Mouse (Mus musculus): ENCODE measurements around the gene Rapgef1. TPM values are rescaled to one million over a fixed set of nuclear protein-coding genes. Genes with fewer than 3 reads are reported as not detected.

The Rapgef1 gene
- polyA plus RNA-seq, 1 experiment = 2.0 TPM

DNA sequence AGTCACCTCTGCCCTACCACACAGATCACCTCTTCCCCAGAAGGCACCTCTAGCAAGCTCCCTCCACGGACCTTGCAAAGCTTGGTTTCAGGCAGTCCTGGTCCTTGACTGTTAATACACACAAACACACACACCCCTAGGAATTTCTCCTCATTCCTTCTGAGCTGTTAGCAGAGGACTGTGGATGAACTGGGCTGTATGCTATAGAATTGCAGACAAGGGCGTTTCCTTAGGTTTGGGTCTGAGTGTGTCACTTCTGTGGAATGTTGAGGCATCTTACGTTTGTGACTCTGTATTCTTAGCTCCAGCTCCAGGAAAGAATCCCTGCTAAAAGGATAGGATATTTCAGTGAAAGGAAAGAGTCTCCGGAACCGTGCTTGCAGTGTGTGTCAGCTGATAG, 92.4 kb downstream of the Rapgef1 start:
- Histone ChIP-seq H3K4me1 (ENCODE audit: control insufficient read depth) (peaks cover 2% of the 10 kb centered on the region; the same call in 1 of the 2 replicates), H3K4me3 (replicated peaks) (no peak overlapping the region), H3K36me3 (ENCODE audit: control insufficient read depth) (peaks cover 87% of the 10 kb centered on the region), H3K9me3 (ENCODE audit: control insufficient read depth, low read length) (no peaks in the 10 kb centered on the region), H3K27me3 (ENCODE audit: control insufficient read depth) (no peaks in the 10 kb centered on the region)
- TF ChIP-seq GATA1 (IDR thresholded peaks at IDR 0.05; ENCODE audit: low read length) (no peak), TAL1 (IDR thresholded peaks at IDR 0.05; ENCODE audit: low read length) (no peak)

DNA sequence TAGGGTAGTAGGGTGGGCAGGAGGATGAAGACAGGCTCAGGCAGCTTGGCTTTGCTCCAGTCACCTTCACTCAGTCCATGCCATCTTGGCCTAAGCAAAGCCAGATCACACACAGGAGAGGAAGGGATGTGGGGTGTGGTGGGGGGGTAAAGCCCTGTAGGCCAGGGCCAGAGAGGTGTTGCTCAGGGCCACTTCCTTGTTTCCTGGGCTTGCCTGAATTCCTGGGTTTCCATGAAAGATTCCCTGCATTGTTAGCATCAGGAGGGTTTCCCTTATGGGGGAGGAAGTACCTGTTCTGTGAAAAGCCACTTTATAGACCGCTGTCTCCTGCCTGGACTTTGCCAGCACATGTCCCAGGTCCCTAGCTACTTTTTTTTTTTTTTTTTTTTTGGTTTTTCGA, 94.0 kb downstream of the Rapgef1 start:
- Histone ChIP-seq H3K4me3 (replicated peaks) (no peak overlapping the region), H3K9me3 (ENCODE audit: control insufficient read depth, low read length) (no peaks in the 10 kb centered on the region), H3K4me1 (ENCODE audit: control insufficient read depth) (peaks cover 2% of the 10 kb centered on the region; the same call in 1 of the 2 replicates), H3K27me3 (ENCODE audit: control insufficient read depth) (no peaks in the 10 kb centered on the region), H3K36me3 (ENCODE audit: control insufficient read depth) (peaks cover 81% of the 10 kb centered on the region)
- no peak for TF ChIP-seq GATA1 (IDR thresholded peaks at IDR 0.05; ENCODE audit: low read length)
- TF ChIP-seq TAL1 (IDR thresholded peaks at IDR 0.05; ENCODE audit: low read length) = no peak

- peaks cover 2% of the 10 kb centered on the region; the same call in 1 of the 2 replicates for H3K4me1 ChIP-seq (ENCODE audit: control insufficient read depth)
- H3K36me3 ChIP-seq (ENCODE audit: control insufficient read depth) = peaks cover 83% of the 10 kb centered on the region
- H3K4me3 ChIP-seq (replicated peaks) = no peak overlapping the region
- TF ChIP-seq GATA1 (IDR thresholded peaks at IDR 0.05; ENCODE audit: low read length) (no peak), TAL1 (IDR thresholded peaks at IDR 0.05; ENCODE audit: low read length) (no peak)
- H3K9me3 ChIP-seq (ENCODE audit: control insufficient read depth, low read length) = no peaks in the 10 kb centered on the region
- no peaks in the 10 kb centered on the region for H3K27me3 ChIP-seq (ENCODE audit: control insufficient read depth)
Observed at GRCm38 (mm10) chr2:29714127-29714526, 94.6 kb downstream of the Rapgef1 start.

DNA sequence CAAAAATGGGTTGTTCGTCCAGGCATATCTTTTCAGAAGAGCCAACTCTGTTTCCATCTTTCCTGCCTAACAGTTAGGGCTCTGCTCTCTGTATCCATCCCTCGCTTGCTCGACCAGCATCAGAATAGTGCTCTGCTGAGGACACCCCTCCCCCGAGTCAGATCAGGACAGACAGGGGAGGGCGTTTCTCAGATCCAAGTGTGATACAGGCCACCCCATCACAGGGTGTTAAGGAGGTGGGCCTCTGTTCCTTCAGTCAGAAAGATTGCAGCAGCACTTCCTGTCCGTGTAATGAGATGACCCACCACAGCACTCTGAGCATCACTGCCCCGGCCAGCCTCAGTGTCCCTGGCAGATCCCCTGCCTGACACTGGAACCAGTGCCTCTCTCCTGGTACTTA, 96.6 kb downstream of the Rapgef1 start:
- Histone ChIP-seq H3K27me3 (ENCODE audit: control insufficient read depth) (no peaks in the 10 kb centered on the region), H3K9me3 (ENCODE audit: control insufficient read depth, low read length) (no peaks in the 10 kb centered on the region), H3K36me3 (ENCODE audit: control insufficient read depth) (peaks cover 88% of the 10 kb centered on the region), H3K4me1 (ENCODE audit: control insufficient read depth) (peaks cover 2% of the 10 kb centered on the region; the same call in 1 of the 2 replicates), H3K4me3 (replicated peaks) (no peak overlapping the region)
- TF ChIP-seq GATA1 (IDR thresholded peaks at IDR 0.05; ENCODE audit: low read length) (no peak), TAL1 (IDR thresholded peaks at IDR 0.05; ENCODE audit: low read length) (no peak)

- Histone ChIP-seq H3K9me3 (ENCODE audit: control insufficient read depth, low read length) (no peaks in the 10 kb centered on the region), H3K36me3 (ENCODE audit: control insufficient read depth) (peaks cover 88% of the 10 kb centered on the region), H3K4me3 (replicated peaks) (no peak overlapping the region), H3K27me3 (ENCODE audit: control insufficient read depth) (no peaks in the 10 kb centered on the region), H3K4me1 (ENCODE audit: control insufficient read depth) (peaks cover 2% of the 10 kb centered on the region; the same call in 1 of the 2 replicates)
- TF ChIP-seq GATA1 (IDR thresholded peaks at IDR 0.05; ENCODE audit: low read length) = no peak
- TF ChIP-seq TAL1 (IDR thresholded peaks at IDR 0.05; ENCODE audit: low read length) = no peak
Observed at GRCm38 (mm10) chr2:29716691-29717090, 97.2 kb downstream of the Rapgef1 start.

DNA sequence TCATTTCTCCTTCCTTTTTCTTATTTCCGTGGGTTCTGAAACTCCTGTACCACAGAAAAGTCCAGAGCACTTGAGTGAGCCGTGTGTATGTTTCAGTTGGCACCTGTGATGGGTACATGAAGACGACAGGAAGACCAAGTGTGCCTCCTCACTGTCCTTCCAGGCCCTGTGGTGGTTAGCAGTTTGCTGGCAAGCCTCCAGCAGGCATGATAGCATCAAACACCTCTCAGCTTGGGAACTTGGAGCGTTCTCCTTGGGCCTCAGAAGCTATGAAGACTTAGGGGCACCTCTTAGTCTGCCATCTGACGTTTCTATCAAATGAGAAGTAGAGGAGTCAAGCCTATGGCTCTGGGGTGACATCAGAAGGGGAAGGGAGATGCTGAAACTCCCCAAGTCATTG, 99.1 kb downstream of the Rapgef1 start:
- Histone ChIP-seq H3K4me1 (ENCODE audit: control insufficient read depth) (peaks cover 15% of the 10 kb centered on the region), H3K9me3 (ENCODE audit: control insufficient read depth, low read length) (no peaks in the 10 kb centered on the region), H3K36me3 (ENCODE audit: control insufficient read depth) (peaks cover 89% of the 10 kb centered on the region), H3K4me3 (replicated peaks) (no peak overlapping the region), H3K27me3 (ENCODE audit: control insufficient read depth) (no peaks in the 10 kb centered on the region)
- TF ChIP-seq TAL1 (IDR thresholded peaks at IDR 0.05; ENCODE audit: low read length) = no peak
- TF ChIP-seq GATA1 (IDR thresholded peaks at IDR 0.05; ENCODE audit: low read length) = no peak

DNA sequence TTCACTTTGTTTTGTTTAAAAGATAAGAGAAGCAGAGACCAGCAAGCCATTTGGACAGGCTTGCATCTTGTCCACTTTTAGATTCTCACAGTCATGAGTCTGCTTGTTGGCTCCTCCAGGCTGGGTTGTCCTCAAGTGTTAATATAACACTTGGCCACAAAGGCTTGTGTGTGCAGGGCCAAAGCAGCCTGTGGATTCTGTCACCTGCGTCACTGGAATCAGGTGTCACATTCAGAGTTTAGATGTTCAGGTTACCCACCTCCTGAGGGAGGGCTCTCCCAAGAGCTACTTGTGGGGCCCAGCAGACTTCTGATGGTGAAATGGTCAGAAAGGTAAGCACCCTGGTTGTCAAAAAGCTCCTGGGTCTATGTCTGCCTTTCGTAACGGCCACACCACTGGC, 103.6 kb downstream of the Rapgef1 start:
- TF ChIP-seq GATA1 (IDR thresholded peaks at IDR 0.05; ENCODE audit: low read length) (no peak), TAL1 (IDR thresholded peaks at IDR 0.05; ENCODE audit: low read length) (no peak)
- H3K36me3 ChIP-seq (ENCODE audit: control insufficient read depth) = peaks cover 95% of the 10 kb centered on the region

DNA sequence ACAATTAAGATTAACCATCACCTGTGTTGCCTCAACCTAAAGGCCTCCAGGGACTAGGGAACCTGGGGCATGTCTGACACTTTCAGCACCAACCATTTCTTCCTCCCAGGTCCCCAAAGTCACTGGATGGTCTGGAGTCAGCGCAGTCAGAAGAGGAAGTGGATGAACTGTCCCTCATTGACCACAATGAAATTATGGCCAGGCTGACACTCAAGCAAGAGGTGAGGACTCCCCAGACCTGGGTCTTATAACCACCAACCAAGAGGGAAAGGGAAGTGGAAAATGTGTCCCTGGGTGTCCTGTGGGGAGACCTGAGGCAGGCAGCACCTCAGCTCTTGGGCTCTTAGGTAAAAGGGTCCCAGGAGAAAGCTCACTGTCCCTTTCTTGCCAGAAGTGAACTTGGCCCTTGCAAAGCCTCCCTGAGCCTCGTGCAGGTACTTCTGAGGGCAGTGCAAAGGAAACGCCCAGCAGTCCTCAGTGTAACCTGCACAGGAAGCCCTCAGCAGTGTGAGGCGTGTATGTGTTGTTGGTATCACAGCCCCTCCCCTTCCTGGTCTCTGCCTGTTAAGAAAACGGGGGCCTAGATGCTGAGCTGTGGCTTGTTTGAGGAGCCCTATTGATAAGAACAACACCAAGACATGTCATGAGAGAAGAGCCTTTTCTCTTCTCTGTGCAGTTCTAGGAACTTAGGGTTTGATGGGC, 105.3 kb downstream of the Rapgef1 start:
- Histone ChIP-seq H3K27me3 (ENCODE audit: control insufficient read depth) (no peaks in the 10 kb centered on the region), H3K4me3 (replicated peaks) (no peak overlapping the region), H3K36me3 (ENCODE audit: control insufficient read depth) (peaks cover 96% of the 10 kb centered on the region), H3K9me3 (ENCODE audit: control insufficient read depth, low read length) (no peaks in the 10 kb centered on the region), H3K4me1 (ENCODE audit: control insufficient read depth) (peaks cover 18% of the 10 kb centered on the region)
- TF ChIP-seq TAL1 (IDR thresholded peaks at IDR 0.05; ENCODE audit: low read length) (no peak), GATA1 (IDR thresholded peaks at IDR 0.05; ENCODE audit: low read length) (no peak)

More for the DNA sequence above, 103.6 kb downstream of the Rapgef1 start:
- H3K4me3 ChIP-seq (replicated peaks) = no peak overlapping the region
- H3K4me1 ChIP-seq (ENCODE audit: control insufficient read depth) = peaks cover 18% of the 10 kb centered on the region
- H3K27me3 ChIP-seq (ENCODE audit: control insufficient read depth) = no peaks in the 10 kb centered on the region
- H3K9me3 ChIP-seq (ENCODE audit: control insufficient read depth, low read length) = no peaks in the 10 kb centered on the region

DNA sequence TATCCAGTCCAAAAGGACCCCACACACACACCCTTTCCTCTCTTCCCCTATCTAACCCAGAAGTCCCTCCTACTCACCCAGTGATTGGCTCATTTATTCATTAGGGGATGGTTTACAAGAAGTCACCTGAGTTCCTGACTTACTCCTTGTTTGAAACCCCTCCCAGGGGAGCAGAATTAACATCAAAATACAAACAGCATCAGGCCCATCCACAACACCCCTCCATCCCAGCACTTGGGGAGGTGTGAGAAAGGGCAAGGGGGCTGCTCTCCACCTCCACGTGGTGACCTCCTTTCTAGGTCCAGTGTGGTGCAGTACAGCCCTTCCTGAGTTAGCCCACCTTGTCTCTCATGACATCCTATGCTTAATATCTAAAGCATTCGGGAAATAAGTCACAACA, 110.0 kb downstream of the Rapgef1 start:
- Histone ChIP-seq H3K4me3 (replicated peaks) (no peak overlapping the region), H3K4me1 (ENCODE audit: control insufficient read depth) (peaks cover 5% of the 10 kb centered on the region), H3K9me3 (ENCODE audit: control insufficient read depth, low read length) (no peaks in the 10 kb centered on the region), H3K27me3 (ENCODE audit: control insufficient read depth) (no peaks in the 10 kb centered on the region), H3K36me3 (ENCODE audit: control insufficient read depth) (peaks cover 93% of the 10 kb centered on the region)
- no peak for TF ChIP-seq TAL1 (IDR thresholded peaks at IDR 0.05; ENCODE audit: low read length)
- no peak for TF ChIP-seq GATA1 (IDR thresholded peaks at IDR 0.05; ENCODE audit: low read length)
